Mouse (Mus musculus) spleen, embryonic (tissue): Measurements from ENCODE around the gene Zfp280d.

Source experiments
- CTCF ChIA-PET: fragments of 350-600 bp; sonication (Branson Sonifier 250); formaldehyde crosslinking; loops from one replicate; lab custom pipeline; 2022; lab: Charles Lee

Zfp280d gene

GRCm38 (mm10) chr9:72374074-72374473, 99.4 kb downstream of the Zfp280d start:
- CTCF ChIA-PET, result no interaction called here

GRCm38 (mm10) chr9:72374996-72375395, 100.3 kb downstream of the Zfp280d start:
- CTCF ChIA-PET, result no interaction called here

GRCm38 (mm10) chr9:72375639-72376038, 101.0 kb downstream of the Zfp280d start:
- CTCF ChIA-PET, result no interaction called here

- CTCF ChIA-PET, result no interaction called here
Measured at GRCm38 (mm10) chr9:72385786-72386185, 111.1 kb downstream of the Zfp280d start.

- CTCF ChIA-PET, result no interaction called here
Measured at GRCm38 (mm10) chr9:72388934-72389333, 114.3 kb downstream of the Zfp280d start.

- CTCF ChIA-PET, result no interaction called here
Measured at GRCm38 (mm10) chr9:72389431-72390002, 114.9 kb downstream of the Zfp280d start.

GRCm38 (mm10) chr9:72390321-72391077, 115.8 kb downstream of the Zfp280d start:
- CTCF ChIA-PET, result no interaction called here

GRCm38 (mm10) chr9:72392686-72393085, 118.0 kb downstream of the Zfp280d start:
- CTCF ChIA-PET, result interaction anchor here (0.6 kb wide), 1 partner anchor 32 kb away, joined by 3 read pairs; no protein-coding TSS in a partner anchor

GRCm38 (mm10) chr9:72393238-72393637, 118.6 kb downstream of the Zfp280d start:
- CTCF ChIA-PET, result no interaction called here

GRCm38 (mm10) chr9:72393869-72394341, 119.2 kb downstream of the Zfp280d start:
- CTCF ChIA-PET, result no interaction called here

- CTCF ChIA-PET, result no interaction called here
Measured at GRCm38 (mm10) chr9:72400121-72400520, 125.5 kb downstream of the Zfp280d start.

- CTCF ChIA-PET, result interaction anchor here (0.7 kb wide), 1 partner anchor 947 kb away, joined by 10 read pairs; no protein-coding TSS in a partner anchor
Measured at GRCm38 (mm10) chr9:72401769-72402168, 127.1 kb downstream of the Zfp280d start.

GRCm38 (mm10) chr9:72403421-72403820, 128.8 kb downstream of the Zfp280d start:
- CTCF ChIA-PET, result no interaction called here

GRCm38 (mm10) chr9:72404446-72404845, 129.8 kb downstream of the Zfp280d start:
- CTCF ChIA-PET, result no interaction called here

- CTCF ChIA-PET, result no interaction called here
Measured at GRCm38 (mm10) chr9:72404934-72405333, 130.3 kb downstream of the Zfp280d start.

GRCm38 (mm10) chr9:72405882-72406638, 131.4 kb downstream of the Zfp280d start:
- CTCF ChIA-PET, result interaction anchor here (0.6 kb wide), 1 partner anchor 11 kb away, joined by 3 read pairs; no protein-coding TSS in a partner anchor

- CTCF ChIA-PET, result interaction anchor here (0.6 to 0.7 kb wide), 3 partner anchors 216 to 1712 kb away, joined by 3 to 4 read pairs (median 3); no protein-coding TSS in a partner anchor
Measured at GRCm38 (mm10) chr9:72408131-72408586, 133.5 kb downstream of the Zfp280d start.

- CTCF ChIA-PET, result no interaction called here
Measured at GRCm38 (mm10) chr9:72409381-72410225, 134.9 kb downstream of the Zfp280d start.

- CTCF ChIA-PET, result no interaction called here
Measured at GRCm38 (mm10) chr9:72411746-72412145, 137.1 kb downstream of the Zfp280d start.
